Mouse (Mus musculus): ENCODE data around the gene Htt. TPM values are rescaled to one million over a fixed set of nuclear protein-coding genes. Genes with fewer than 3 reads are reported as not detected.
A peak's percentile ranks its signal among the peaks of the same experiment; 100 is the strongest.
"Not testable (repeated sequence)": the region's sequence is repeated elsewhere in the genome, so short reads cannot be mapped to it uniquely, and the experiment has no call there.

Gene Htt
- polyA plus RNA-seq (2015; fragmentation: Nextera tagmentation; extraction: Ambion mirVana) = 12.4 and 18.7 TPM in 2 replicates

DNA sequence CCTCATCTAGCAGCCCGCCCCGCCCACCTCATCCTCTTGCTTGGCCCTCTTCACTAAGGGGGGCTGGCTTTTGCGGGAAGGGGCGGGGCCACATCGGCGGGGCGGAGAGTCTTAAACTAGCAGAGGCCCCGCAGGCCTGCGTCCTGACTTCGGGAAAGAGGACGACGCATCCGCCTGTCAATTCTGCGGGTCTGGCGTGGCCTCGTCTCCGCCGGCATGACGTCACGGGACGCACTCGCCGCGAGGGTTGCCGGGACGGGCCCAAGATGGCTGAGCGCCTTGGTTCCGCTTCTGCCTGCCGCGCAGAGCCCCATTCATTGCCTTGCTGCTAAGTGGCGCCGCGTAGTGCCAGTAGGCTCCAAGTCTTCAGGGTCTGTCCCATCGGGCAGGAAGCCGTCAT is at the start of gene Htt:
Gene Htt (plus strand): TSS at position 232 of the 400 bp plus-strand sequence.
- ATAC-seq = peak; percentile 99
- Histone ChIP-seq H3K4me3 (replicated peaks; ENCODE audit: low read length) (peak within 1 kb of the TSS; percentile 96), H3K27ac (ENCODE audit: low read length) (peak within 1 kb of the TSS; percentile 97), H3K4me2 (ENCODE audit: low read length) (peak within 1 kb of the TSS; percentile 91), H3K9ac (replicated peaks; ENCODE audit: low read depth, low read length) (peak within 1 kb of the TSS; percentile 83), H3K9me3 (ENCODE audit: control insufficient read depth, low read length) (no peaks in the 10 kb centered on the region), H3K4me1 (replicated peaks; ENCODE audit: control insufficient read depth, insufficient read depth, low read length) (peaks cover 14% of the 10 kb centered on the region), H3K36me3 (ENCODE audit: control insufficient read depth, insufficient read depth) (no peaks in the 10 kb centered on the region), H3K27me3 (replicated peaks; ENCODE audit: control insufficient read depth, insufficient read depth, low read length) (no peaks in the 10 kb centered on the region)
- under 1% methylated on average over 35 of the region's 35 CpGs for WGBS

DNA sequence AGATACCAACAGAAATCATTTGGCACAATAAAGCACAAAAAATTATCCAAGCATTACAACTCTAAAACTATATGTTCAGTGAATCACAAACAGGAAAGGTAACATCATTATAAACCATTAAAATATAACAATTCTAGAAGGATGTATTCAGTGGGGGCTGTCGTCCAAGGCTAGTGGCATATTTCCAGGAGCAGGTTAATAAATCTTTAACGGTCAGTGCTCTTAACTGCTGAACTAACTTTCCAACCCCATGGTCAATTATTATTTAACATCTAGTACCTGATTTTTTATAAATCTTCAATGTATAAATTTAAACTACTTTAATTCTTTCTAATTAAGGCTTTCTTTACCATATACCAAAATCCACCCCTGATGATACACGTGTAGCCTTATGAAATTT is 47.2 kb upstream of the Htt start:
- H3K36me3 ChIP-seq (ENCODE audit: control insufficient read depth, insufficient read depth); H3K9me3 ChIP-seq (ENCODE audit: control insufficient read depth, low read length); H3K4me1 ChIP-seq (replicated peaks; ENCODE audit: control insufficient read depth, insufficient read depth, low read length); H3K4me2 ChIP-seq (ENCODE audit: low read length); H3K9ac ChIP-seq (replicated peaks; ENCODE audit: low read depth, low read length); H3K27ac ChIP-seq (ENCODE audit: low read length); H3K27me3 ChIP-seq (replicated peaks; ENCODE audit: control insufficient read depth, insufficient read depth, low read length); ATAC-seq; H3K4me3 ChIP-seq (replicated peaks; ENCODE audit: low read length): not testable (repeated sequence)
- WGBS = 77% methylated on average over 3 of the region's 3 CpGs

DNA sequence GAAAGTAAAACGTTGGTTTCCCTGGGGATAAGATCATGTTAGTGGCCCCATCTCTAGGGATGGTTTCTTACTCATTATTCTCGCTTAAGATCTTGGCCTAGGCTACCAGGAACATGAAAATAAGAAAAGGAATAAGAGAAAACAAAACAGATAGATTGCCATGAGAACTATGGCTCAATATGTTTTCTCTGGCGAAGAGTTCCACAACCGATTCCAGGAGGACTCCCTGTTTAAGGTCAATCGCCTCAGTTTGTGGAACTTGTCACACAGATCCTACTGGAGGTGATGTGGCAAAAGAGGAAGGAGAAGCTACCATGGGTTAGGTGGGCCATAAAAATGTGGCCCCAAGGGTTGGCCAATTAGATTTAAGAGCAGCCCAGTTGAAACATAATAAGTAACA is 46.7 kb upstream of the Htt start:
- no peaks in the 10 kb centered on the region for H3K36me3 ChIP-seq (ENCODE audit: control insufficient read depth, insufficient read depth)
- WGBS = 87% methylated on average over 5 of the region's 5 CpGs
- no peak overlapping the region for H3K27ac ChIP-seq (ENCODE audit: low read length)
- ATAC-seq = no peak
- no peaks in the 10 kb centered on the region for H3K4me1 ChIP-seq (replicated peaks; ENCODE audit: control insufficient read depth, insufficient read depth, low read length)
- H3K4me3 ChIP-seq (replicated peaks; ENCODE audit: low read length) = no peak overlapping the region
- no peak overlapping the region for H3K4me2 ChIP-seq (ENCODE audit: low read length)
- H3K9ac ChIP-seq (replicated peaks; ENCODE audit: low read depth, low read length) = no peak overlapping the region
- no peaks in the 10 kb centered on the region for H3K27me3 ChIP-seq (replicated peaks; ENCODE audit: control insufficient read depth, insufficient read depth, low read length)
- no peaks in the 10 kb centered on the region for H3K9me3 ChIP-seq (ENCODE audit: control insufficient read depth, low read length)

- Histone ChIP-seq H3K4me1 (replicated peaks; ENCODE audit: control insufficient read depth, insufficient read depth, low read length) (no peaks in the 10 kb centered on the region), H3K27me3 (replicated peaks; ENCODE audit: control insufficient read depth, insufficient read depth, low read length) (no peaks in the 10 kb centered on the region), H3K36me3 (ENCODE audit: control insufficient read depth, insufficient read depth) (no peaks in the 10 kb centered on the region), H3K4me2 (ENCODE audit: low read length) (no peak overlapping the region), H3K9ac (replicated peaks; ENCODE audit: low read depth, low read length) (no peak overlapping the region), H3K9me3 (ENCODE audit: control insufficient read depth, low read length) (no peaks in the 10 kb centered on the region), H3K27ac (ENCODE audit: low read length) (no peak overlapping the region), H3K4me3 (replicated peaks; ENCODE audit: low read length) (no peak overlapping the region)
- no peak for ATAC-seq
These were observed 32.4 kb upstream of the Htt start for GRCm38 (mm10) chr5:34729141-34729540.

DNA sequence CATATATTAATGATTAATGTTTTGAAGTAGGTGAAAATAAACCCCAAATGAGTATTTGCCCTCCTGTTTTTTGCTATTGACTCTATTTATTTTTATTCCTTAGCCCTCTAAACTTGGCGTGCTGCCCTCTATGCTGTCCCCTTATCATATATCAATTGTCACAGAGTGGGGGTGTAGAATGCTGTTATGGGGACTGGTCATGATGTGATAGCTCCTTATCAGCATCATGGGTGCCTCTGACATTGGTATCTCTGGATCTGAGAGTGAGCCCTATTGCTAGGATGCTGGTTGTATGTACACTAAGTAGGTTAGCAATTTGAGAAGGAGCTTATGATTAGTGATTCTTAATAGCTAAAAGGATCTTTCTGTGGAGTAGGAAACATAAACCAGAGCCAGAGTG is 31.3 kb upstream of the Htt start:
- WGBS = 81% methylated on average over 1 of the region's 1 CpGs
- no peak for ATAC-seq
- Histone ChIP-seq H3K27ac (ENCODE audit: low read length) (no peak overlapping the region), H3K4me1 (replicated peaks; ENCODE audit: control insufficient read depth, insufficient read depth, low read length) (no peaks in the 10 kb centered on the region), H3K9me3 (ENCODE audit: control insufficient read depth, low read length) (no peaks in the 10 kb centered on the region), H3K27me3 (replicated peaks; ENCODE audit: control insufficient read depth, insufficient read depth, low read length) (no peaks in the 10 kb centered on the region), H3K4me2 (ENCODE audit: low read length) (no peak overlapping the region), H3K36me3 (ENCODE audit: control insufficient read depth, insufficient read depth) (no peaks in the 10 kb centered on the region), H3K9ac (replicated peaks; ENCODE audit: low read depth, low read length) (no peak overlapping the region), H3K4me3 (replicated peaks; ENCODE audit: low read length) (no peak overlapping the region)

DNA sequence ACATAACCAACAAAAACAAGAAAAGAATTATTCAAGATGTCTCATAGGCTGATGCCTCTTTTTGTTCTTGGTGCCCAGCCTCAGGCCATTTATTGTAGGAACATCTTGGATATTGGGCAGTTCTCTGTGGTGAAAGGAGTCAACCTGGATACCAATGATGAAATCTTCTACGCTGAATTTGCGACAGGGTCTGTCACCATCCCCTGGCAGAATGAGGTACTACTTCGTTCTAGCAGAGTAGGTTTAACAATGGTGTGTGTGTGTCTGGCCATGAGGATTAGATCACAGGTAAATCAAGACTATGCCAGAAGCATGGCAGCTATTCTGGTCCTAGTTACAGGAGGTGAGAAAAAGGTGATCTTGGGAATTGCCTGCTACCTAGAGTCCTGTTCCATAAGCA is 10.1 kb upstream of the Htt start:
- Histone ChIP-seq H3K4me1 (replicated peaks; ENCODE audit: control insufficient read depth, insufficient read depth, low read length) (no peaks in the 10 kb centered on the region), H3K27ac (ENCODE audit: low read length) (no peak overlapping the region), H3K36me3 (ENCODE audit: control insufficient read depth, insufficient read depth) (no peaks in the 10 kb centered on the region), H3K27me3 (replicated peaks; ENCODE audit: control insufficient read depth, insufficient read depth, low read length) (no peaks in the 10 kb centered on the region), H3K4me3 (replicated peaks; ENCODE audit: low read length) (no peak overlapping the region), H3K9me3 (ENCODE audit: control insufficient read depth, low read length) (no peaks in the 10 kb centered on the region), H3K4me2 (ENCODE audit: low read length) (no peak overlapping the region), H3K9ac (replicated peaks; ENCODE audit: low read depth, low read length) (no peak overlapping the region)
- WGBS = 63% methylated on average over 3 of the region's 3 CpGs
- no peak for ATAC-seq

GRCm38 (mm10) chr5:34758762-34759161 is 2.8 kb upstream of the Htt start:
- 78% methylated on average over 1 of the region's 1 CpGs for WGBS
- no peak overlapping the region for H3K4me2 ChIP-seq (ENCODE audit: low read length)
- no peak overlapping the region for H3K27ac ChIP-seq (ENCODE audit: low read length)
- H3K4me3 ChIP-seq (replicated peaks; ENCODE audit: low read length) = no peak overlapping the region
- H3K9me3 ChIP-seq (ENCODE audit: control insufficient read depth, low read length) = no peaks in the 10 kb centered on the region
- ATAC-seq = no peak
- H3K9ac ChIP-seq (replicated peaks; ENCODE audit: low read depth, low read length) = no peak overlapping the region
- no peaks in the 10 kb centered on the region for H3K27me3 ChIP-seq (replicated peaks; ENCODE audit: control insufficient read depth, insufficient read depth, low read length)
- peaks cover 14% of the 10 kb centered on the region for H3K4me1 ChIP-seq (replicated peaks; ENCODE audit: control insufficient read depth, insufficient read depth, low read length)
- no peaks in the 10 kb centered on the region for H3K36me3 ChIP-seq (ENCODE audit: control insufficient read depth, insufficient read depth)

- WGBS = under 1% methylated on average over 19 of the region's 19 CpGs
- H3K36me3 ChIP-seq (ENCODE audit: control insufficient read depth, insufficient read depth) = no peaks in the 10 kb centered on the region
- peak overlapping the region; percentile 91 for H3K4me2 ChIP-seq (ENCODE audit: low read length)
- ATAC-seq = no peak; the same call in 1 of the 2 replicates
- no peaks in the 10 kb centered on the region for H3K27me3 ChIP-seq (replicated peaks; ENCODE audit: control insufficient read depth, insufficient read depth, low read length)
- peak overlapping the region; percentile 83 for H3K9ac ChIP-seq (replicated peaks; ENCODE audit: low read depth, low read length)
- no peaks in the 10 kb centered on the region for H3K9me3 ChIP-seq (ENCODE audit: control insufficient read depth, low read length)
- peak overlapping the region; percentile 96 for H3K4me3 ChIP-seq (replicated peaks; ENCODE audit: low read length)
- H3K4me1 ChIP-seq (replicated peaks; ENCODE audit: control insufficient read depth, insufficient read depth, low read length) = peaks cover 14% of the 10 kb centered on the region
- H3K27ac ChIP-seq (ENCODE audit: low read length) = peak overlapping the region; percentile 97
These were observed 561 bp upstream of the Htt start for GRCm38 (mm10) chr5:34760850-34761508.

- H3K36me3 ChIP-seq (ENCODE audit: control insufficient read depth, insufficient read depth) = no peaks in the 10 kb centered on the region
- peak overlapping the region; percentile 97 for H3K27ac ChIP-seq (ENCODE audit: low read length)
- peaks cover 14% of the 10 kb centered on the region for H3K4me1 ChIP-seq (replicated peaks; ENCODE audit: control insufficient read depth, insufficient read depth, low read length)
- H3K4me3 ChIP-seq (replicated peaks; ENCODE audit: low read length) = peak overlapping the region; percentile 96
- ATAC-seq = peak; percentile 45; the same call in 1 of the 2 replicates
- no peaks in the 10 kb centered on the region for H3K27me3 ChIP-seq (replicated peaks; ENCODE audit: control insufficient read depth, insufficient read depth, low read length)
- no peaks in the 10 kb centered on the region for H3K9me3 ChIP-seq (ENCODE audit: control insufficient read depth, low read length)
- H3K4me2 ChIP-seq (ENCODE audit: low read length) = peak overlapping the region; percentile 85
- H3K9ac ChIP-seq (replicated peaks; ENCODE audit: low read depth, low read length) = peak overlapping the region; percentile 83
- WGBS = under 1% methylated on average over 44 of the region's 54 CpGs
These were observed 533 bp downstream of the Htt start for GRCm38 (mm10) chr5:34761934-34762611.

Data from forebrain, embryonic 16.5 days (tissue).